Mouse (Mus musculus) left cerebral cortex, adult 11 months (tissue): ENCODE measurements at regions not wholly inside any gene's neighbourhood (a gene's known extent, or its start where the extent isn't known, plus 50 kb on each side); places are given as distances from the start of the nearest gene placed in this dataset.

Experiments used
- DNase-seq: peaks from one replicate; pipeline ENCODE4 v3.0.0; 2022; ENCODE audit warnings: low spot score

GRCm38 (mm10) chr13:102589680-102590435 lies 103.5 kb upstream of the Cd180 start:
- peak; percentile 59 for DNase-seq

- no peak for DNase-seq
Observed at GRCm38 (mm10) chr13:102591803-102592537, 101.4 kb upstream of the Cd180 start.

DNA sequence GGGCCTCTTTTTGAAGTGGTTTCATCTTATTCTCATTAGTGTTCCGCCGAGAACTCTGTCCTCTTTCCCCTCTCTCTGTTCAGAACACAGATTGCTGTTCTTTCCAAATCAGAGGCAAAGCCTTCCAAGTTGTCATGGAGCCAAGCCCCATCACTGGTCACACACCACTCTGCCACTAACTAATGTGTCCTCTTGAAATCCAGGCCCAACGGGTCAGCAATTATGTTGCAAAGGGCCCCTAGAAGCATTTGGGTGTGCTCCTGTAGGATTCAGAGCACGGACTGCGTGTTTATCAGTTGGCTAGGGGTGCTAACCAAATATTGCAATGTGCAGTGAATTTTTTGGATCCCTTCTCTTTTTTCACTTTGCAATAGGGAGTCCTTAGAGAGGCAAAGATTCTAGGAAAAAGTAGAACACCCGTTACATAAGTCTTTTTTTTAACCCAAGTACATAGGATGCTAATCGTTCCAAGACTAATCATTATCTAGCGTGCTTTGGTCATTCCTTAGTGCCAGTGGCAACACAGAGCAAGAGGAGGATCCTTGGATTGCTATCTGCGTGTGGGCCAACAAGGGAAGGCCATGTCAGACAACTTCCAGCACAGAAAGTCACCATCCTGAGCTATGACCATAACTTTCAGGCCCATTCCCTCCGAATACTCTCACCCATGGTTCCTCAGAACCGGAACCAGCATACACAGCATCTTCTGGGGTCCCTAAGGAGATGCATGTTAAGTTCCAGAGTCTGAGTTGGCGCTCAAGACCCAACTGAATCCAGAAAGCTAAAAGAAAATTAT lies 99.8 kb upstream of the Cd180 start:
- DNase-seq = no peak

DNA sequence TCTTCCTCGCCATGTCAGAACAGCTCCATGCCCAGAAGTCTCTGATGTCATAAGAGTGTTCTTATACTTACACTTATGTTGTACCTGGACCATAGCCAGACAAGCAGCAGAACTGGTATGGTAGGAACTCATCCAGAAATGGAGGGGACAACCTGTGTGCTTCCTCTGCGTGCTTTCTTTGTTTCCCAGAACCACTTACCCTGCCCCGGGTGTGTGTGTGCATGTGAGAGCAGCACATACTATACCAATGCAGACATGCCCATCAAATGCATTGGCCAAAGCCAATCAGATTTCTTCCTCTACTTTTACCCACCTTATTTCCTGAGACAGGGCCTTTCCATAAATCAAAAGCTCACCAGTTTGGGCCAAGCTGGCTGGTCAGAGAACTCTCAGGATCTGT lies 99.2 kb upstream of the Cd180 start:
- no peak for DNase-seq

DNA sequence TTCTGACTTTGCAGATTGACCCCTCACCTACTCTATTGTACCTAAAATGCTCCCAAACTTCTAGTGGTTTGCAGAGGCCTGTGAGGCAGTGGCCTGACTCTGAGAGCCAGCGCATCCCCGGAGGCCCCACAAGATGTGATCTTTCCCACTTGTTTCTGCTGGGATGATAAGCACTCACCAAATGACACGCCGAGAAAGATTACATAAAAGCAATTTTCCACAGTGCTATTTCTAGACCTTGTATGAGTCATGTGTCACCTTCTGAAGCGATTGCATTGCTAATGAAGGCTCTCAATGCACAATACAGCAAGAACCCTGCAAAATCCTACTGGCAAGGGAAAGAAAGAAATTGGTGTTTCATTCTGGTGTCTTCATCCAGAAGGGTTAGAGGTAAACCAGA lies 97.8 kb upstream of the Cd180 start:
- DNase-seq = peak; percentile 58

DNA sequence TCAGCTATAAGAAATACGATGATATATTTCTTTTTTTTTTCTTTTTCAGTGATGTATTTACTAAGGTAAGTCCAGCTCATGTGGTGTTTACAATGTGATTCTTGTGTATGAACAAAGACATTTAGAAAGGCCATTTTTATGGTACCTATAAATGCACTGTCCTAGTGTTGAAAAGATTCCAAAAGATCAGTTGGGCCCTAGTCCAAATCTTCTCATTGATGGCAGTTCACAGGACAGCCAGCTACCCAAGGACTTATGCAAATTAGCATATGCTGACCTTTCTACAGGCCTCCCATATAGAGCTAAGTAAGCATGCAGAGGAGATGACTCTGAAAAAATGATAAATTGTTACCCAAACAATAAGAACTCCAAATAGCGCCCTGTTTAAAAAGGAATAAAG lies 97.3 kb upstream of the Cd180 start:
- DNase-seq = no peak

- no peak for DNase-seq
Observed at GRCm38 (mm10) chr13:102598181-102598580, 95.2 kb upstream of the Cd180 start.

DNA sequence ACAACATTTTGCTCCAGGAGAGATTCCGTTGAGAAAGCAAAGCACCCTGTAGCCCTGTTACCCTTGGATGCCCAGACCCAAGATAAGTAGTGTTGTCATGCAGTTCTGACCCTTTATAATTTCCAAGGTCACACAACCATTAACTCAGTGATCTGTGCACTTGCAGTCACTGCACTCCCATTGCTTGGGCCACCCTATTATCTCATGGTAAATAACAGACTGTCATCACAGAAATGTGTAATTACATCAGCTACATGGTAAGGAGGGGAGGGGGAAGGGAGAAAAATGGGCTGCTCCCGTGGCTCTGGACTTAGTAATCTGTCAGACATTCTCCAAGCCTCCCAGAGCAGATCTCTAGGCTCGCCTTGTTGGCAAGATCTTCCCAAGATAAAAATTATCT lies 93.8 kb upstream of the Cd180 start:
- no peak for DNase-seq

DNA sequence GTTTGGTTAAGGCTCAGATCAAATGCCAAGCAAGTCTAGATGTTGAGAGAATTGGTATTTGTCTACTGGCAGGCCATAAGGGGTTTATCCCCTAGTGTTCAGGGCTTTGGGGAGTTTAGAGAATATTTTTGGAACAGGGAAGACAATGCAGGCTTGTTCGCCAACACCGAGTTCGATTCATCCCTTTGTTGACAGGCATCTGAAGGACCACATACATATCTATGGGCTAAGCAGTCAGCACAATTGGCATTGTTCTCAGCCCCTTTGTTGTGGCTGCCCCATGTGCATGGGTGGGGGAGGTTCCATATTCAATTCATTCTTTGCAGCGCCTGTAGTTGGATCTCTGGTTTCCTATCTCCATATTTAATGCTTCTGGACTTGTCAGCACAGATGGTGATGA lies 93.3 kb upstream of the Cd180 start:
- peak; percentile 62 for DNase-seq

DNA sequence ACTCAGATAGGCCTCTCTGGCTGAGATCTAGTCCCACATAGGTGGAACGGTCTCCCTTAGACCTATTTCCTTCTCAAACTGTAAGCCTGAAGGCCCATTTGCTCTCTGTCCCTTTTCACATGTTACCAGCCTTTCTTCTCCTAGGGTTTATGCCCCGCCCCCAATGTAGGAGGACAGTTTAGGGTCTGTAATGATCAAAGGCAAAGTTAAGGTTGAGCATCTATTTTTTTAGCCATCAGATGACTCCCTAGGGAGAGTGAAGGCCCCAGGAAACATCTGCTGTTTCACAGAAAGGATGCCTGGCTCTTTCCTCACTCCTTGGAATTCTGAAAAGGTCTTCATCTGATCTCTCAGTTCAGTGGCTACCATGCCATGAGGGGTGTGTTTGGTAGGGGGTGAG lies 68.9 kb upstream of the Cd180 start:
- DNase-seq = no peak

- DNase-seq = peak; percentile 62
Observed at GRCm38 (mm10) chr13:102625171-102625835, 68.1 kb upstream of the Cd180 start.

DNA sequence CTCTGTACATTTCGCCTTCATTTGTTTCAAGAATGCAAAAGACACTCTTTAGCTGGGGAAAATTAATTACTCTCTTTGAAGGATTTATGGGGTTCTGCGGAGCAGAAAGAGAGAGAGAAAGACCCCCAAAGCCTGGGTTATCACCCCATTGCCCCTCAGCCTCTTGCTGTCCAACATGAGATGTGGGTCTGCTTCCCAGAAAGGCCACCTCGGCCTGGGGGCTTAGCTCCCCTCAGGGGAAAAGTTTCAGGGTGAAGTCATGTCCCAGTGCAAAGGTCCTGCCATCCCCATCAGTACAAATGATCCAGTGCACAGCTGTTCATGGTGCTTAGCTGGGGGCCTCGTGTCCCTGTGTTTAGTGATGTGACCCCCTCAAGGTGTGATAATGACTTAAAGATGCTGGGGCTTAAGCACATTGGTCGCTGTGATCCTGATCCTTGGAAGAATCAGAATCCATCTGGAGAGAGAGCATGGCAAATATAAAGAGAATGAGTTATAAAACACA lies 67.5 kb upstream of the Cd180 start:
- no peak for DNase-seq

- no peak for DNase-seq
Observed at GRCm38 (mm10) chr13:102627786-102628185, 65.6 kb upstream of the Cd180 start.

DNA sequence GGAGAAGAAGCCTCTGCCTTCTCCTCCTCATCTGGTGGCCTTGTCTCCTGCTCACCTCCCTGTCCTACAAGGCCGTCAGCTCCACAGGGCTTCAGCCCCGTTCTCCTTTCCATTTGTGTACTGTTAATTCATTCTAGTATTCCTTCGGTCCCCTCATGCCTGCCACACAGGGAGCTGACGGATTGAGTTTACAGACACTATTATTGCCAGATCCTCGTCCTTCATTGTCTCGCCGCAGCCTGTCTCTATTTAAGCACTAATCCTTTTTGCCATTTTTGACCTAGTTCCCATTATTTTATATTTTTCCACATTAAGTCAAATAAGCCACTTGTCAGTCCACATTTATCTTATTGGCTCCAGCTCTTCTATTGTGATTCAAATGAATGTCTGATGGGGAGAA lies 64.2 kb upstream of the Cd180 start:
- DNase-seq = no peak

DNA sequence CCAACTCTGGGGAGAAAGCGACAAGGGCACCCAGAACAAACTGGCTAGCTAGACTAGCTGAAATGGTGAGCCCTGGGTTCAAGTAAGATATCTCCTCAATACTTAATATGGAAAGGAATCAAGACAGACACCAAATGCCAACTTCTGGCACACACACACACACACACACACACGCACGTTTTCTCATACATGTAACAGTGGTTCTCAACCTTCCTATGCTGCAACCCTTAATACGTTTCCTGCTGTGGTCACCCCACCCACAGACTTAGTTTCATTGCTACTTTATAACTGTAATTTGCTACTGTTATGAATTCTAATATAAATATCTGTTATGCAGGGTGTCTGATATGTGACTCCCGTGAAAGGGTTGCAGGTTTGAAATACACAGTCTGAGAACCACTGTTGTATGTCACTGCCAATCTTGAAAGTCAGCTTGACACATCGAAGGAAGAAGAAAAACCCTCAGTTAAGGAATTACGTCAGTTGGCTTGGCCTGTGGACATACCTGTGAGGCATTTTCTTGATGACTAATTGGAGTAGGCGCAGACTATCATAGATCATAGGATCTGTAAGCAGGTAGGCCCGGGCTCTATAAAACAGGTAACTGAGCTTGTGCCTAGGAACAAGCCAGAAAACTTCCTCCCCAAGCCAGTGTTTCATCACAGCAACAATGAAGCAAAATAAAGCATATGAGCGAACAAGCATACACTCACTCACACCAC lies 59.0 kb upstream of the Cd180 start:
- no peak for DNase-seq

DNA sequence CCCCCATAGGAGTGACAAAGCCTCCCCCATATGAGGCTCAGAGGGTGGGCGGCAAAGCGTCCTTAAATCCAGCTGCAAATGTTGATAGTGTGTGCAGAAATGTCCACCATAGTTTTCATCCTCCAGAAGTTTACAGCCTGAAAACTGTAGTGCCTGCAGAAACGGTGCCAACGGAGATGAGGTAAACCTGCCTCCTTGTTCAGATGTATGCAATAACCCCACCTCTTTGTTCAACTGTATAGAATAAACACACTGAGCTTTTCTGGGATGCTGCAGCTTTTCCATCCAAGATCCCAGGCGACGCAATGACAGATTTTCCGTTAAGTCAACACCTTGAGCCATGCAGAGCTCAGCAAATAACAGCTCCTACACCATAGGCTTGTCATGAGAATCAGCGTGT lies 57.3 kb upstream of the Cd180 start:
- DNase-seq = no peak

DNA sequence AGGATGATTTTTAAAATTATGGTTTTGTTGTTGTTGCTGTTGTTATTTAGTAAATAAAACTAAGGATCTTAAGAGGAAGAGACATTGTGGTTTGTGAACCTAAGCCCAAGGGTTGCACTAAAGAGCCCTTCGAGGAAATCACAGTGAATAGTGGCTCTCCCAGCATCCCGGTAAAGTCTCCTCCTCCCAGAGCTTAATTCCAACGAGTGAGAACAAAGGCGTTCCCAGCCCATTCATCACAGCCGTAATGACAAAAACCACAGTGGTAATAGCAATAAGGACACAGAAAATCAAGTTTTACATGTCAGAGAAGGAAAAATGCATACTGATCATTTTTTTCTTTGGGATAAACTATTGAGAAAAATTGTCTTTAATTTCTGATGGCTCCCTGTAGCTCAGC lies 56.3 kb upstream of the Cd180 start:
- DNase-seq = no peak

DNA sequence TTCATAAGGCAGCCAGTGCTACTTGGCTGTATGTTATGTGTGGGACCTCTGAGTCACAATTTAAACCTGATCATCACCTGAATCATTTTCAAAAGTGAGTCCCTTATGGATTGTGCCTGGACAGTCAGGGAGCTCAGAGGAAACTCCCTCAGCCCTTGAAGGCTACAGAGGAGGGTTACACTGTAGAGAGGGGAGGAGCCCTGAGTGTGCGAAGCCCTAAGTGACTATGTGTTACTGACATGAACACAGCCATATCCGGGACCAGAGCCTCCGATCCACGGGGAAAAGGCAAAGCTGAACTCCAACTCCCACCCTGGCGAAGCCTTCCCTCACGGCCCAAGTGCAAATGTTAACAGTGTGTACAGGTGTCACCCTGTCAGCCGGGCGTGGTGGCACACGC lies 53.7 kb upstream of the Cd180 start:
- DNase-seq = no peak

- DNase-seq = no peak
Observed at GRCm38 (mm10) chr13:102640171-102640570, 53.2 kb upstream of the Cd180 start.
